Mouse (Mus musculus) bone marrow macrophage, adult 2 months (primary cell): ENCODE results near the gene Fgfr2.

Source experiments
- CTCF ChIP-seq: IDR thresholded peaks from 2 replicates; pipeline ENCODE4 v1.5.1; 2012; ENCODE audit warnings: low read depth, mild to moderate bottlenecking, low read length, moderate library complexity
- POLR2A ChIP-seq: IDR thresholded peaks from 2 replicates; pipeline ENCODE4 v1.6.1; 2012; ENCODE audit warnings: mild to moderate bottlenecking, low read depth, low read length, borderline replicate concordance

GRCm38 (mm10) chr7:132702024-132702423 lies 421.1 kb downstream of the Fgfr2 start:
- no peak for TF ChIP-seq CTCF
- TF ChIP-seq POLR2A, result no peak
